Mouse (Mus musculus) MN1 (cell line): ENCODE measurements at regions not wholly inside any gene's neighbourhood (a gene's known extent, or its start where the extent isn't known, plus 50 kb on each side); places are given as distances from the start of the nearest gene placed in this dataset.
A peak's percentile ranks its signal among the peaks of the same experiment; 100 is the strongest.
"Not testable (repeated sequence)": the region's sequence is repeated elsewhere in the genome, so short reads cannot be mapped to it uniquely, and the experiment has no call there.

Experiments used
- DNase-seq: peaks from one replicate; pipeline ENCODE4 v3.0.0-alpha.2; 2016; ENCODE audit warnings: low spot score

DNA sequence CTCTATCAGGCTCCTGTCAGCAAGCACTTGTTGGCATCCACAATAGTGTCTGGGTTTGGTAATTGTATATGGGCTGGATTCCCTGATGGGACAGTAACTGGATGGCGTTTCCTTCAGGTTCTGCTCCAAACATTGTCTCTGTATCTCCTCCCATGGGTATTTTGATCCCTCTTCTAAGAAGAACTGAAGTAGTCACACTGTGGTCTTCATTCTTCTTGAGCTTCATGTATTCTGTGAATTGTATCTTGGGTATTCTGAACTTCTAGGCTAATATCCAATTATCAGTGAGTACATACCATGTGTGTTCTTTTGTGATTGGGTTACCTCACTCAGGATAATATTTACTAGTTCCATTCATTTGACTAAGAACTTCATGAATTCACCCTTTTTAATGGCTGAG, 119.2 kb upstream of the Gm21119 start:
- not testable (repeated sequence) for DNase-seq

GRCm38 (mm10) chr8:20513920-20514319, 100.8 kb upstream of the Gm21119 start:
- DNase-seq: peak; percentile 9

DNA sequence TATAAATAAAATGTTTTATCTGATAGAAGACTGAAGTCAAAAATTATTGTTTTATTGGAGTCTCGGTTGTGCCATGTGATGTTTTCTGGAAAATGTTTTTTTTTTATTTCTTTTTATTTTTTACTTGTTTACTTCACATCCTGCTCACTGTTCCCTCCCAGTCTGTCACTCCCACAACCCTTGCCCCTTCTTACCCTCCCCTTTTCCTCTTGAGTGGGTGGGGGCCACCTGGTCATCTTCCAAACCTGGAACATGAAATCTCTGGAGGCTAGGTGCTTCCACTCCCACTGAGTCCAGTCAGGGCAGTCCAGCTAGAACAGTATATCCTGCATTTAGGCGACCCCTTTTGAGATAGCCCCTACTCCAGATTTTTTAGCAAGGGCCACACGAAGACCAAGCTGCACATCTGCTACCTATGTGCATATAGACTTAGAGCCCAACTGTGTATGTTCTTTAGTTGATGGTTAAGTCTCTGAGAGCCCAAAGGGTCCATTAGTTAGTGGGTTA, 98.3 kb upstream of the Gm21119 start:
- DNase-seq: not testable (repeated sequence)

- not testable (repeated sequence) for DNase-seq
Measured at GRCm38 (mm10) chr8:20517551-20517950, 97.2 kb upstream of the Gm21119 start.

GRCm38 (mm10) chr8:20524539-20524938, 90.2 kb upstream of the Gm21119 start:
- DNase-seq: peak; percentile 5

GRCm38 (mm10) chr8:20529048-20529447, 85.7 kb upstream of the Gm21119 start:
- DNase-seq: not testable (repeated sequence)

GRCm38 (mm10) chr8:20539031-20539430, 75.7 kb upstream of the Gm21119 start:
- DNase-seq: not testable (repeated sequence)

GRCm38 (mm10) chr8:20544084-20544483, 70.6 kb upstream of the Gm21119 start:
- DNase-seq: not testable (repeated sequence)

- DNase-seq: not testable (repeated sequence)
Measured at GRCm38 (mm10) chr8:20545347-20545746, 69.4 kb upstream of the Gm21119 start.

DNA sequence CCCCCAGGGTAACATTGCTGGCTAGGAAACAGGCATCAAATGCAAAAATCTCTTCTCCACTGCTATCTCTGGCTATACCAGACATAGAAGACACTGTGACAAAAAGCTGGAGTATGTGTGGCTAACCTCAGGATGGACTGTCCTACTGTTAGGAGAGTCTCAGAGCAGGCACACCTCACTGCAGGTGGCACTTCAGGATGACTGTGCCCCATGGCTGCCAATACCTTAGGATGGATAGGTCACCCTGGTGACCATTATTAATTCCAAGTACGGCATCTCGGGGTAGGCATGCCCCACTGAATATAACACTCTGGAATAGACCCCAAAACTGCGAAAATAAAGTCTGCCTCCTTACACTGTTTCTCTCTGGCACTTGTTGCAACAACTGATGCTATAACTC, 68.3 kb upstream of the Gm21119 start:
- not testable (repeated sequence) for DNase-seq

DNA sequence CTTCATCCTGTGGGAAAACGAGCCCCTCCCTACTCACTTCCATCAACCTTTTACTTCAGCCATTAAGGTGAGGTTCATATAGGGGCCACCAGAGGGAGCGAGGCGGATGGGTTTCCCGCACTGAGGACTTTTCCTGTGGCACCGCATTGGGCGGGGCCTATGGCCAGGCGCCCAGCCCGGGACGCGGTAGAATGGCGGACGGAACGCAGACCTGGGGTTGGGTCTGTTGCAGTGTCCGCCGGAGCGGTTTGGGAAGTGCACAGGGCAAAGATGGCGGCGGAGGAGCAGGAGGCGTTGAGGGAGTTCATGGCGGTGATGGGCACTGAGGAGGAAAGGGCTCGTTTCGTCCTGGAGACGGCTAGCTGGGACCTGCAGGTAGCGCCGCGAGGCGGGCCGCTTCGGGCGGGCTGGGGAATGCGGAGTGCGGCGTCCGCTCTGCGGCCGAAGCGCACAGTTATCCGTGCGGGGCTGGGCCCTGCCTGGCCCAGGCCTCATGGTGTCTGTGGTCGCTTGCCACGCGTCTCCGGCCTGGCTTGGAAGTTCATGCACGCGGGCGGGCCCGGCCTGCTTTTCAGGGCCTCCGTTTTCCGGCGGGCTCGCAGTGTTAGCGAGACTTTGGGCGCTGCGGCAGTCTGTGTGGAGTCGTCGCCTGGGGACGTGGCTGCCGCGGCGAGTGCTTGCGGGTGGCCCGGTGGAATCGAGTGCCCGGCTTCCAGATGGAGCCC, 64.5 kb upstream of the Gm21119 start:
- DNase-seq: peak; percentile 20

DNA sequence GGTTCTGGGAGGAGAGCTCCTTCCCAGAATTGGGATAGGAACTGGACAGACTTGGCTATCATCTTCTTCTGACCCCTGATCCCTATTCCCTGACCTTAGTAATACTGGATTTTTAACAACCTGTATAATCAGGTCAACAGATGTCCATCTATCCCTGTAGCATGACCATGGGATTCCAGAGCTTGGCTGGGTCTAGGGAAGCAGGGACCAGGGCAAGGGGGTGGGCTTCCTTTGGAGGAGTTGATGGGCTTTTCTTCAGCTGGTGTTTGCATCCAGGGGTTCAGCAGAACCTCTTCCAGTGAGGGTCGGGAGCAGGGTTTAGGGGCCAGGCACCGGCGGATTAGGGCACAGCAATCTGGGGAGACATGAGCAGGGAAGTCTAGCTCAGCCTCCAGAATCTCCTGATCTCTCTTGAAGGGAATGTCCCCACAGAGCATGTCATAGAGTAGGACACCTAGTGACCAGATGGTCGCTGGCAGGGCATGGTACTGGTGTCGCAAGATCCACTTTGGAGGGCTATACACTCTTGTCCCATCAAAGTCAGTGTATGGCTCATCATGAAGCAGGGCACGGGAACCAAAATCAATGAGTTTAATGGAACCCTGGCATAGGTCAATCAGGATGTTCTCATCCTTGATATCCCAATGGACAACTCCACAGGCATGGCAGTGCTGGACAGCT, 58.1 kb upstream of the Gm21119 start:
- DNase-seq: not testable (repeated sequence)

- not testable (repeated sequence) for DNase-seq
Measured at GRCm38 (mm10) chr8:20557184-20557583, 57.5 kb upstream of the Gm21119 start.

DNA sequence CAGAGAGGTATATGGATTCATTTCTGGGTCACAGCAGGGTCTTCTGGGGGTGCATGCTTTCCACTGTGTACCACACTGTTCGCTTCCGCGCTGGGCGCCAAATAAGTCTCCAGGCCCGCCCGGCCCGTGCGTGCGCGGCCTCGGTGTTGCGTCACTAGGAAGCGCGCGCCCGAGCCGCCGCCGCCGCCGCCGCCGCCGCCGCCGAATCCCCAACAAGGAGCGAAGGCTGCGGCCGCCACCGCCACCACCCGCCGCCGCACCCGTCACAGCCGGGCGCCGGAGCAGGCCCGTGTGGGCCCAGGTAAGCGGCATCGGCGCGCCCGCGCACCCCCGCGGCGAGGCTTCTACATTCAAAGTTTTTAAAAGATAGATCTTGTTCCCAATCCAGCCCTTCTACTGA, 57.1 kb upstream of the Gm21119 start:
- not testable (repeated sequence) for DNase-seq
